Mouse (Mus musculus) neural tube, embryonic 14.5 days (tissue): ENCODE data around the gene Gm4884. TPM values are rescaled to one million over a fixed set of nuclear protein-coding genes. Genes with fewer than 3 reads are reported as not detected.
"Not testable (repeated sequence)": the region's sequence is repeated elsewhere in the genome, so short reads cannot be mapped to it uniquely, and the experiment has no call there.

Experiments used
- ATAC-seq: fragments of 200-750 bp; cut with Nextera tagmentation; 2 replicates; pipeline ENCODE4 v1.8.0; 2017; ENCODE audit warnings: low read depth, mild to moderate bottlenecking, moderate TSS enrichment, moderate library complexity
- H3K27ac ChIP-seq: fragments of 300-500 bp; sonication (generic); 2 replicates; pipeline ENCODE4 v1.5.1; 2014; ENCODE audit warnings: low read depth, mild to moderate bottlenecking, control low read depth, low read length, moderate library complexity, mixed read lengths
- H3K27me3 ChIP-seq: fragments of 300-500 bp; sonication (generic); 2 replicates; pipeline ENCODE4 v1.6.1; 2014; ENCODE audit warnings: low read length; ENCODE audit not compliant: control insufficient read depth, insufficient read depth
- H3K36me3 ChIP-seq: fragments of 300-500 bp; sonication (generic); 2 replicates; pipeline ENCODE4 v1.6.1; 2014; ENCODE audit warnings: low read length, mixed read lengths; ENCODE audit not compliant: control insufficient read depth, insufficient read depth
- H3K4me1 ChIP-seq: fragments of 300-500 bp; sonication (generic); 2 replicates; pipeline ENCODE4 v1.6.1; 2014; ENCODE audit warnings: low read length; ENCODE audit not compliant: control insufficient read depth, insufficient read depth
- H3K4me2 ChIP-seq: fragments of 300-500 bp; sonication (generic); 2 replicates; pipeline ENCODE4 v1.6.1; 2014; ENCODE audit warnings: mild to moderate bottlenecking, low read depth, low read length, control low read depth
- H3K4me3 ChIP-seq: fragments of 300-500 bp; sonication (generic); 2 replicates; pipeline ENCODE4 v1.5.1; 2014; ENCODE audit warnings: low read depth, low read length, control low read depth, mixed read lengths
- H3K9ac ChIP-seq: fragments of 300-500 bp; sonication (generic); replicated peaks from 2 replicates; pipeline ENCODE4 v1.6.1; 2014; ENCODE audit warnings: low read depth, mild to moderate bottlenecking, control low read depth, low read length, mixed read lengths
- H3K9me3 ChIP-seq: fragments of 300-500 bp; sonication (generic); 2 replicates; pipeline ENCODE4 v1.6.1; 2016; ENCODE audit warnings: low read length; ENCODE audit not compliant: control insufficient read depth
- WGBS: fragments of 180-500 bp; shearing (Covaris S2); extraction: QIAGEN DNeasy Blood & Tissue Kit; methylation state at CpG from one replicate; pipeline ENCODE4 v1.1.7; 2014; 5-methylcytosine and 5-hydroxymethylcytosine counted together
- polyA plus RNA-seq: library from polyadenylated mRNA; unstranded; fragments of >200 nt; fragmentation: Nextera tagmentation; extraction: Ambion mirVana; gene quantifications from 2 replicates; pipeline ENCODE4 v1.2.1, GENCODE M21; 2014

Gm4884 gene
- not detected in 2 replicates for polyA plus RNA-seq

GRCm38 (mm10) chr7:41032419-41032818 is at the start of gene Gm4884:
TSS of gene Gm4884 (plus strand) at chr7:41032719.
- not testable (repeated sequence) for ATAC-seq, H3K9ac ChIP-seq, H3K4me1 ChIP-seq, H3K36me3 ChIP-seq, H3K27ac ChIP-seq, H3K4me3 ChIP-seq, H3K4me2 ChIP-seq, H3K27me3 ChIP-seq, H3K9me3 ChIP-seq
- 96% methylated on average over 1 of the region's 1 CpGs for WGBS

GRCm38 (mm10) chr7:40987243-40987642 is 45.3 kb upstream of the Gm4884 start, which contains the start of gene 4930433I11Rik:
TSS of gene 4930433I11Rik (plus strand) at chr7:40987543.
- no peak within 1 kb of the TSS for H3K4me3 ChIP-seq
- WGBS: 89% methylated on average over 1 of the region's 1 CpGs
- H3K9me3 ChIP-seq: no peaks in the 10 kb centered on the region
- no peaks in the 10 kb centered on the region for H3K27me3 ChIP-seq
- no peaks in the 10 kb centered on the region for H3K4me1 ChIP-seq
- no peak for ATAC-seq
- H3K9ac ChIP-seq: no peak within 1 kb of the TSS
- no peak within 1 kb of the TSS for H3K4me2 ChIP-seq
- H3K36me3 ChIP-seq: no peaks in the 10 kb centered on the region
- no peak within 1 kb of the TSS for H3K27ac ChIP-seq

GRCm38 (mm10) chr7:41044058-41044457 is 11.5 kb downstream of the Gm4884 start:
- not testable (repeated sequence) for H3K27ac ChIP-seq, H3K4me1 ChIP-seq, H3K4me2 ChIP-seq, H3K9ac ChIP-seq, ATAC-seq, H3K27me3 ChIP-seq, H3K9me3 ChIP-seq, H3K36me3 ChIP-seq, H3K4me3 ChIP-seq
- 67% methylated on average over 3 of the region's 3 CpGs for WGBS

Other genes with a start within 250 kb of the Gm4884 start
- gene Vstm2b, start 134.4 kb upstream of the Gm4884 start, polyA plus RNA-seq: 37.0 and 39.5 TPM in 2 replicates
- not detected in 2 replicates for gene 4930433I11Rik, start 45.2 kb upstream of the Gm4884 start, polyA plus RNA-seq
- not detected in 2 replicates for gene Gm5592, start 121.1 kb downstream of the Gm4884 start, polyA plus RNA-seq